Mouse (Mus musculus) intestine, postnatal 0 days (tissue): ENCODE measurements at regions not wholly inside any gene's neighbourhood (a gene's known extent, or its start where the extent isn't known, plus 50 kb on each side); places are given as distances from the start of the nearest gene placed in this dataset.
"Not testable (repeated sequence)": the region's sequence is repeated elsewhere in the genome, so short reads cannot be mapped to it uniquely, and the experiment has no call there.

Source experiments
- ATAC-seq: fragments of 200-750 bp; cut with Nextera tagmentation; 2 replicates; pipeline ENCODE4 v1.8.0; 2017; ENCODE audit warnings: mild to moderate bottlenecking, moderate TSS enrichment, moderate library complexity
- H3K27ac ChIP-seq: fragments of 300-500 bp; sonication (generic); 2 replicates; pipeline ENCODE4 v1.5.1; 2014; ENCODE audit warnings: mild to moderate bottlenecking, low read depth, low read length, moderate library complexity
- H3K27me3 ChIP-seq: fragments of 300-500 bp; sonication (generic); replicated peaks from 2 replicates; pipeline ENCODE4 v1.6.1; 2014; ENCODE audit warnings: low read length, mixed read lengths; ENCODE audit not compliant: control insufficient read depth, insufficient read depth
- H3K36me3 ChIP-seq: fragments of 300-500 bp; sonication (generic); 2 replicates; pipeline ENCODE4 v1.6.1; 2014; ENCODE audit warnings: mild to moderate bottlenecking, moderate library complexity; ENCODE audit not compliant: control insufficient read depth, insufficient read depth
- H3K4me1 ChIP-seq: fragments of 300-500 bp; sonication (generic); replicated peaks from 2 replicates; pipeline ENCODE4 v1.6.1; 2014; ENCODE audit warnings: antibody characterized with exemption, low read length, mixed read lengths; ENCODE audit not compliant: control insufficient read depth, insufficient read depth
- H3K4me2 ChIP-seq: fragments of 300-500 bp; sonication (generic); replicated peaks from 2 replicates; pipeline ENCODE4 v1.6.1; 2014; ENCODE audit warnings: low read depth, mild to moderate bottlenecking, moderate library complexity
- H3K4me3 ChIP-seq: fragments of 300-500 bp; sonication (generic); 2 replicates; pipeline ENCODE4 v1.5.1; 2014; ENCODE audit warnings: low read depth, low read length
- H3K9ac ChIP-seq: fragments of 300-500 bp; sonication (generic); 2 replicates; pipeline ENCODE4 v1.6.1; 2014; ENCODE audit warnings: mild to moderate bottlenecking, low read depth, low read length
- H3K9me3 ChIP-seq: fragments of 300-500 bp; sonication (generic); 2 replicates; pipeline ENCODE4 v1.6.1; 2016; ENCODE audit warnings: mixed run types; ENCODE audit not compliant: control insufficient read depth
- CTCF ChIP-seq: sonication (generic); IDR thresholded peaks from 2 replicates; pipeline ENCODE4 v1.5.1; 2016; ENCODE audit warnings: low read depth, mild to moderate bottlenecking, control low read depth, antibody characterized with exemption, moderate library complexity
- WGBS: fragments of 180-500 bp; shearing (Covaris S2); extraction: QIAGEN DNeasy Blood & Tissue Kit; methylation state at CpG from one replicate; pipeline ENCODE4 v1.1.7; 2014; 5-methylcytosine and 5-hydroxymethylcytosine counted together

- H3K9ac ChIP-seq = no peak overlapping the region
- WGBS = 40% methylated on average over 1 of the region's 1 CpGs
- no peak for TF ChIP-seq CTCF
- 0 out of 2 replicates have a peak, but pooled peaks cover 5% of the 10 kb centered on the region for H3K4me1 ChIP-seq
- H3K4me2 ChIP-seq = no peak overlapping the region
- ATAC-seq = no peak
- H3K27me3 ChIP-seq = no peaks in the 10 kb centered on the region
- H3K27ac ChIP-seq = no peak overlapping the region
- no peaks in the 10 kb centered on the region for H3K36me3 ChIP-seq
- no peak overlapping the region for H3K4me3 ChIP-seq
- H3K9me3 ChIP-seq = no peaks in the 10 kb centered on the region
Observed at GRCm38 (mm10) chr15:38427966-38428365, 1002.6 kb downstream of the 4930447A16Rik start.

- peak overlapping the region; percentile 4; the same call in 1 of the 2 replicates for H3K27ac ChIP-seq
- no peaks in the 10 kb centered on the region for H3K27me3 ChIP-seq
- H3K9me3 ChIP-seq = peaks cover 3% of the 10 kb centered on the region; the same call in 1 of the 2 replicates
- no peak overlapping the region for H3K4me2 ChIP-seq
- no peak overlapping the region for H3K9ac ChIP-seq
- WGBS = 44% methylated on average over 2 of the region's 2 CpGs
- H3K36me3 ChIP-seq = no peaks in the 10 kb centered on the region
- peak; percentile 77 for TF ChIP-seq CTCF
- no peak overlapping the region for H3K4me3 ChIP-seq
- 0 out of 2 replicates have a peak, but pooled peaks cover 5% of the 10 kb centered on the region for H3K4me1 ChIP-seq
- ATAC-seq = peak; percentile 88
Observed at GRCm38 (mm10) chr15:38431668-38432067, 1006.3 kb downstream of the 4930447A16Rik start.

GRCm38 (mm10) chr15:38433386-38433785 lies 1008.0 kb downstream of the 4930447A16Rik start:
- 0 out of 2 replicates have a peak, but pooled peaks cover 5% of the 10 kb centered on the region for H3K4me1 ChIP-seq
- no peak for ATAC-seq
- no peaks in the 10 kb centered on the region for H3K27me3 ChIP-seq
- TF ChIP-seq CTCF = no peak
- H3K27ac ChIP-seq = no peak overlapping the region
- H3K9me3 ChIP-seq = peaks cover 3% of the 10 kb centered on the region; the same call in 1 of the 2 replicates
- no peak overlapping the region for H3K4me2 ChIP-seq
- H3K4me3 ChIP-seq = no peak overlapping the region
- H3K36me3 ChIP-seq = no peaks in the 10 kb centered on the region
- 57% methylated on average over 7 of the region's 7 CpGs for WGBS
- H3K9ac ChIP-seq = no peak overlapping the region

DNA sequence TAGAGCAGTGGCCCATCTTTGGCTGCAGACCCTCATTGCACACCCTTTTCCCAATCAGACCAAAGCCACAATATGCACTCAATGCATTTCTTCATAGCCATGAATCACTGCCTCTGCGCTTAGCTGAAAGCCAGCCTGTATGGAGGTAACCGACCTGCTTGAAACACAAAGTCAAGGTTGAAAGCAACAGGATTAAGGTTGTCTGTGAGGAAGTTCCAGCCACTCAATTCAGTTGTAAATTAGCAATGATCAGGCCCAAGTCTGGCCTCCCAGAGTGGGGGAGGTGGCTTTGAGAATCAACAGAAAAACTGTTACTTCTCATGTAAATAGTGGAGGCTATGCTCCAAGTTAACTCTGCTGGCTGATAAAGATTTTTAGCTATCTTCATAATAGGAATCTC lies 1008.9 kb downstream of the 4930447A16Rik start:
- 97% methylated on average over 2 of the region's 2 CpGs for WGBS
- not testable (repeated sequence) for H3K27ac ChIP-seq, H3K9ac ChIP-seq, ATAC-seq, H3K4me3 ChIP-seq, H3K4me1 ChIP-seq, H3K9me3 ChIP-seq, H3K27me3 ChIP-seq, H3K36me3 ChIP-seq, H3K4me2 ChIP-seq
